Mouse (Mus musculus): ENCODE data around the gene Mbip. TPM values are rescaled to one million over a fixed set of nuclear protein-coding genes. Genes with fewer than 3 reads are reported as not detected.

Gene Mbip
- polyA plus RNA-seq, 1 experiment, result 2.9 TPM

DNA sequence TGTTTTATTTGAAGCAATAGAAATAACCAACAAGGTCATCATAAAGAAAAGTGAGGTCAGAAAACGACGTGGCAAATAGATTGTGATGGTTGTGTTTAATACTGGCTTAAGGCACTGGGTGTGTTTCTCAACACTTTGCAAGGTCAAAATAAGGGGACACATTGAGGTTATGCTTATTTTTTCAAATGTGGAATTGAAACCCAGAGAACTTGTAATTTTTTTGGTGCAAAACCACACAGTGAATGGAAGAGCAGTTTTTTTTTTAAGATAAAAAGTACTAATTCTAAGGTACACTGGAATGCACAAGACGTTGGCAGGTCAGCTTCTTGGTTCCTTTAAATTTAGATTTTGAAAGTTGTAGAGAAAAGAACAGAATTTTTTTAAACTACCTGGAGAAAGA lies 50.5 kb downstream of the Mbip start:
- 75% methylated on average over 3 of the region's 3 CpGs for WGBS

GRCm38 (mm10) chr12:56288548-56288947 lies 57.1 kb downstream of the Mbip start:
- Histone ChIP-seq H3K36me3 (ENCODE audit: control insufficient read depth, insufficient read depth, low read length) (no peaks in the 10 kb centered on the region), H3K27me3 (ENCODE audit: control insufficient read depth, insufficient read depth, low read length) (no peaks in the 10 kb centered on the region), H3K4me3 (ENCODE audit: low read depth, low read length) (no peak overlapping the region), H3K4me1 (ENCODE audit: control insufficient read depth, insufficient read depth, insufficient read length, low read length) (no peaks in the 10 kb centered on the region), H3K27ac (ENCODE audit: insufficient read depth, low read depth, low read length) (no peak overlapping the region)
- WGBS, result 22% methylated on average over 3 of the region's 3 CpGs
- TF ChIP-seq CTCF (IDR thresholded peaks at IDR 0.05; ENCODE audit: extremely low read depth, insufficient read length, insufficient replicate concordance, low read depth, low read length), result no peak
- TF ChIP-seq POLR2A (IDR thresholded peaks at IDR 0.05; ENCODE audit: low read depth, low read length), result no peak

More for the DNA sequence above, 50.5 kb downstream of the Mbip start:
- TF ChIP-seq CTCF (IDR thresholded peaks at IDR 0.05; ENCODE audit: extremely low read depth, insufficient read length, insufficient replicate concordance, low read depth, low read length), result no peak
- no peak for TF ChIP-seq POLR2A (IDR thresholded peaks at IDR 0.05; ENCODE audit: low read depth, low read length)
- no peak overlapping the region for H3K4me3 ChIP-seq (ENCODE audit: low read depth, low read length)
- H3K36me3 ChIP-seq (ENCODE audit: control insufficient read depth, insufficient read depth, low read length), result no peaks in the 10 kb centered on the region
- no peak overlapping the region for H3K27ac ChIP-seq (ENCODE audit: insufficient read depth, low read depth, low read length)
- peaks cover 3% of the 10 kb centered on the region; the same call in 1 of the 2 replicates for H3K4me1 ChIP-seq (ENCODE audit: control insufficient read depth, insufficient read depth, insufficient read length, low read length)
- no peaks in the 10 kb centered on the region for H3K27me3 ChIP-seq (ENCODE audit: control insufficient read depth, insufficient read depth, low read length)

DNA sequence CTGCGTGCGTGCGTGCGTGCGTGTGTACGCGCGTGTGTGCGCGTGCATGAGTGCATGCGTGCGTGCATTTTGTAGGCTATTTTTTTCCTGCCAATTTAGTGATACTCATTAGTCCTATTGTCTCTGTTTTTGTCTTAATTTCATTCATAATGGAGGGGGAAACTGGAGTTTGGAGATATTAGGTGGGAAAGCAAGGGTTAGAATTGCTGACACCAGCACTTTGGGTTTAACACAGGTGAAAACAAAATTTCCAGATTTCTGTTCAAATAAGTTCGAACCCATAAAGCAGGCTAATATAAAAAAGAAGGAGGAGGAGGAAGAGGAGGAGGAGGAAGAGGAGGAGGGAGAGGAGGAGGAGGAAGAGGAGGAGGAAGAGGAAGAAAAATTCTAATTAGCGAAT lies 58.9 kb downstream of the Mbip start:
- H3K27me3 ChIP-seq (ENCODE audit: control insufficient read depth, insufficient read depth, low read length), result no peaks in the 10 kb centered on the region
- no peak for TF ChIP-seq CTCF (IDR thresholded peaks at IDR 0.05; ENCODE audit: extremely low read depth, insufficient read length, insufficient replicate concordance, low read depth, low read length)
- no peak for TF ChIP-seq POLR2A (IDR thresholded peaks at IDR 0.05; ENCODE audit: low read depth, low read length)
- no peaks in the 10 kb centered on the region for H3K4me1 ChIP-seq (ENCODE audit: control insufficient read depth, insufficient read depth, insufficient read length, low read length)
- no peaks in the 10 kb centered on the region for H3K36me3 ChIP-seq (ENCODE audit: control insufficient read depth, insufficient read depth, low read length)
- no peak overlapping the region for H3K4me3 ChIP-seq (ENCODE audit: low read depth, low read length)
- WGBS, result 96% methylated on average over 14 of the region's 14 CpGs
- no peak overlapping the region for H3K27ac ChIP-seq (ENCODE audit: insufficient read depth, low read depth, low read length)

DNA sequence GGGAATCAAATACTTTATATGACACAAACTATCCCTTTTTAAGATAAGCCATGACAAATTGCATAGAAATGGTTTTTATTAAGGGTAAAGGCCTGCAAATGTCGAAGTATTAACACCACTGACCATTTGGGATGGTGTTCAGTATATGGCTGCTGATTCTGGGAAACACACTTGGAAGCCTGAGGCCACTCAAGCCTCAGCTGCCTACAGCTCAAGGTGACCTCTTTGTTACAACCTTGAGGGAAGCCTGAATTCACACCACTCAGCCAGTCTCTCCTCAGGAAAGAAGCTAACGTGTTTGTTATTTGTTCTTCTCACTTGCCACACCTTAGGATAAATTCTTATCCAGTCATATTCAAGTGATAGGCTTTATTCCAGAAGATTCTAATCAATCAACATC lies 61.5 kb downstream of the Mbip start:
- Histone ChIP-seq H3K27me3 (ENCODE audit: control insufficient read depth, insufficient read depth, low read length) (no peaks in the 10 kb centered on the region), H3K4me1 (ENCODE audit: control insufficient read depth, insufficient read depth, insufficient read length, low read length) (no peaks in the 10 kb centered on the region), H3K27ac (ENCODE audit: insufficient read depth, low read depth, low read length) (no peak overlapping the region), H3K36me3 (ENCODE audit: control insufficient read depth, insufficient read depth, low read length) (no peaks in the 10 kb centered on the region), H3K4me3 (ENCODE audit: low read depth, low read length) (no peak overlapping the region)
- WGBS, result 45% methylated on average over 2 of the region's 2 CpGs
- TF ChIP-seq CTCF (IDR thresholded peaks at IDR 0.05; ENCODE audit: extremely low read depth, insufficient read length, insufficient replicate concordance, low read depth, low read length) (no peak), POLR2A (IDR thresholded peaks at IDR 0.05; ENCODE audit: low read depth, low read length) (no peak)

DNA sequence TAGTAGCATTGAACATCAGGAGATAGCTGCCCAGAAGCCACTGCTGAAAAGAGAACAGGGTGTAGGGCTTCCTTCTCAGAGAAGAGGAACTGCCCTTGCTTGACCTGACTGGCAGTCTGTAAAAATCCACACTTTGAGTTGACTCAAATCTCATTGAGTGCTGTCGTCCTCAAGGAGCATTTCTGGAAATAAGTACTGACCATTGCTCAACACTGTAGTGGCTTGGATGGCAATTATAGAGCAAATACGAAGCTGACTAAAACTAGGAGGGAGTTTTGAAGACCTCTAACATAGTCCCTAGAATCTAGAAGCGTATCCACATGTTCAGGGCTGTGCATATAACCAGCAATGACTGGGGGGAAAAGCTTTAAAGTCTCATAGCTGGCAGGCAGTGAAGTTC lies 64.0 kb downstream of the Mbip start:
- WGBS, result 67% methylated on average over 3 of the region's 3 CpGs
- no peaks in the 10 kb centered on the region for H3K4me1 ChIP-seq (ENCODE audit: control insufficient read depth, insufficient read depth, insufficient read length, low read length)
- no peak for TF ChIP-seq POLR2A (IDR thresholded peaks at IDR 0.05; ENCODE audit: low read depth, low read length)
- TF ChIP-seq CTCF (IDR thresholded peaks at IDR 0.05; ENCODE audit: extremely low read depth, insufficient read length, insufficient replicate concordance, low read depth, low read length), result no peak
- no peaks in the 10 kb centered on the region for H3K36me3 ChIP-seq (ENCODE audit: control insufficient read depth, insufficient read depth, low read length)
- H3K27ac ChIP-seq (ENCODE audit: insufficient read depth, low read depth, low read length), result no peak overlapping the region
- H3K4me3 ChIP-seq (ENCODE audit: low read depth, low read length), result no peak overlapping the region
- H3K27me3 ChIP-seq (ENCODE audit: control insufficient read depth, insufficient read depth, low read length), result no peaks in the 10 kb centered on the region

Other genes starting within 250 kb of the Mbip start
- not detected in 2 replicates for gene Nkx2-1, start 191.0 kb upstream of the Mbip start, polyA plus RNA-seq (2012; rRNA removed)

Measured in small intestine, adult 2 months (tissue).